Mouse (Mus musculus) ES-E14 (cell line): ENCODE results near the gene S1pr1. TPM values are rescaled to one million over a fixed set of nuclear protein-coding genes. Genes with fewer than 3 reads are reported as not detected.

ENCODE experiments used
- DNase-seq: peaks from one replicate; pipeline ENCODE4 v3.0.0-alpha.2; 2013; ENCODE audit warnings: low read depth, low spot score
- H3K27ac ChIP-seq: 2 replicates; pipeline ENCODE4 v1.5.1; 2012; ENCODE audit warnings: low read depth, mild to moderate bottlenecking, low read length, moderate library complexity, mixed read lengths; ENCODE audit not compliant: poor library complexity, insufficient read depth, severe bottlenecking
- H3K36me3 ChIP-seq: 2 replicates; pipeline ENCODE4 v1.6.1; 2012; ENCODE audit warnings: mild to moderate bottlenecking, low read length, moderate library complexity, mixed read lengths; ENCODE audit not compliant: control insufficient read depth, poor library complexity, insufficient read depth, severe bottlenecking
- H3K4me1 ChIP-seq, 2 experiments: fragments of 150-350 bp in 1 of 2; sonication (generic) in 1 of 2; 2 replicates each; pipeline ENCODE4 v1.6.1; 2012; ENCODE audit warnings: low read length in 2 of 2, mild to moderate bottlenecking in 1 of 2, mixed read lengths in 1 of 2; ENCODE audit not compliant: control insufficient read depth in 2 of 2, insufficient read depth in 2 of 2, poor library complexity in 1 of 2
- H3K4me3 ChIP-seq, 2 experiments: fragments of 150-350 bp in 1 of 2; sonication (generic) in 1 of 2; 2 replicates each; pipeline ENCODE4 v1.5.1; 2012; ENCODE audit warnings: low read length in 2 of 2, low read depth in 1 of 2, mild to moderate bottlenecking in 1 of 2, mixed read lengths in 1 of 2; ENCODE audit not compliant: insufficient read depth in 1 of 2, poor library complexity in 1 of 2, severe bottlenecking in 1 of 2
- H3K9ac ChIP-seq: 2 replicates; pipeline ENCODE4 v1.6.1; 2012; ENCODE audit warnings: low read depth, mild to moderate bottlenecking, low read length, mixed read lengths; ENCODE audit not compliant: poor library complexity, insufficient read depth, severe bottlenecking
- H3K9me3 ChIP-seq: fragments of 150-350 bp; sonication (generic); 2 replicates; pipeline ENCODE4 v1.6.1; 2012; ENCODE audit warnings: low read depth, mild to moderate bottlenecking, low read length; ENCODE audit not compliant: control insufficient read depth, insufficient read depth
- CHD2 ChIP-seq: IDR thresholded peaks from 2 replicates; pipeline ENCODE4 v1.6.1; 2014; ENCODE audit warnings: mild to moderate bottlenecking, low read depth, low read length, inconsistent platforms
- HCFC1 ChIP-seq: IDR thresholded peaks from 2 replicates; pipeline ENCODE4 v1.6.1; 2012; ENCODE audit warnings: low read length, inconsistent platforms, borderline replicate concordance; ENCODE audit not compliant: insufficient read depth
- MAFK ChIP-seq: IDR thresholded peaks from 2 replicates; pipeline ENCODE4 v1.6.1; 2014; ENCODE audit warnings: mild to moderate bottlenecking, low read depth, low read length, inconsistent platforms; ENCODE audit not compliant: insufficient read depth
- ZC3H11A ChIP-seq: IDR thresholded peaks from 2 replicates; pipeline ENCODE4 v1.6.1; 2012; ENCODE audit warnings: low read depth, mild to moderate bottlenecking, inconsistent platforms, low read length, borderline replicate concordance
- ZNF384 ChIP-seq: IDR thresholded peaks from 2 replicates; pipeline ENCODE4 v1.6.1; 2012; ENCODE audit warnings: low read depth, low read length, inconsistent platforms
- in situ Hi-C, 2 experiments: fragments of 600-800 bp; cut with MboI; formaldehyde crosslinking; loops; one replicate each; pipeline ENCODE4 v1.15.1; 2025; ENCODE audit warnings: low sequenced_read_pairs in 2 of 2, inconsistent platforms in 1 of 2; ENCODE audit not compliant: unreplicated experiment in 2 of 2
- total RNA-seq: library from RNA; depleted of rRNA; stranded (reverse); fragments of 300-350 nt; gene quantifications from 2 replicates; pipeline ENCODE4 v1.2.3, GENCODE M21; 2012

The S1pr1 gene
- total RNA-seq, 1 experiment, result 2.5 TPM

DNA sequence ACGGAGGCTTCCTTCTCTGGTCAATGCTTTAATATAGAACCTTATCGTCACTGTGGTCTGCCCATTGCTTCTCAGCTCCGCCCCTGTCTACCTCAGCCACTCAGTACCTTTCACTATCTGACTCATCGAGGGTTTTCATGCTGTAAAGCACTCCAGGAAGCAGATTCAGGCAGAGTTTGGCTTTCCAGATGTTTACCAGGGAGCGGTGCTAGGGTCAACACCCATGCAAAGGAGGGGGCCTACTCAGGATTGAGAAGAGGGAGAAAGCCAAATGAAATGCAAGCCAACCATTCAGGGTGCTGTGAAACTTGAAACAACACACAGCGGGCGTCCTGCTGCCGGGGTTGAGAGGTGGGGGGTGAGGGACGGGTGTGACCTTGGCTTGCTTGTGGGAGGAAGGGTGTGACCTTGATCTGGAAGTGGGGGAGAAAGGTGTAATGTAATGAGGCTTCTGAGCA lies 43.6 kb upstream of the S1pr1 start:
- no peak overlapping the region for H3K4me3 ChIP-seq
- no peaks in the 10 kb centered on the region for H3K9me3 ChIP-seq
- TF ChIP-seq ZNF384, result no peak
- TF ChIP-seq HCFC1, result no peak
- no peak for TF ChIP-seq MAFK
- TF ChIP-seq CHD2, result no peak
- TF ChIP-seq ZC3H11A, result no peak
- H3K36me3 ChIP-seq, result no peaks in the 10 kb centered on the region; the same call in 1 of the 2 replicates
- DNase-seq, result peak; percentile 70
- peaks cover 0 to 5% of the 10 kb centered on the region in 2 experiments; a peak in 1 of 4 replicates for H3K4me1 ChIP-seq
- in situ Hi-C loops, result no loop called here
- no peak overlapping the region for H3K9ac ChIP-seq
- no peak overlapping the region for H3K27ac ChIP-seq

DNA sequence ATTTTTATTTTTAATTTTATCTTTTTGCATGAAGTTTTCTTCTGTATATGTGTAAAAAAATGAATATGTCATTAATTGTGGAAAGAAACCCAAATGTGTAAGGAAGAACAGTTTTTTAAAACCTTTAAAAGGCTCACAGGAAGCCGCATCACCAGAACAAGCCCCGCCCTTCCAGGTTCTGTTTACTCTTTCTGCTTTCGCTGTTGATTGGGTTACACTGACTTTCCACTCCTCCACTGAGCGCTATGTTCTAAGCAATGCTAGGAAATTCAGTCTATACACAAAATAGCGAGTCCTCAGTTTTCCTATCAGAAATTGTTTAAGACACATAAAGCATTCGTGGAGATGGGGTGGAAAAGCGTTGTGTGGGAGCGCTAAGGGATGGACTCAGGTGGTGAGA lies 39.6 kb upstream of the S1pr1 start:
- Histone ChIP-seq H3K4me1 (peaks cover 0 to 5% of the 10 kb centered on the region in 2 experiments; a peak in 1 of 4 replicates), H3K4me3 (no peak overlapping the region), H3K27ac (no peak overlapping the region), H3K9me3 (no peaks in the 10 kb centered on the region), H3K9ac (no peak overlapping the region), H3K36me3 (no peaks in the 10 kb centered on the region)
- TF ChIP-seq HCFC1, result no peak
- TF ChIP-seq MAFK, result no peak
- no peak for TF ChIP-seq CHD2
- no peak for TF ChIP-seq ZC3H11A
- TF ChIP-seq ZNF384, result no peak
- in situ Hi-C loops, result no loop called here
- DNase-seq, result no peak

GRCm38 (mm10) chr3:115750369-115750768 lies 35.5 kb upstream of the S1pr1 start:
- no peak for DNase-seq
- no peak for TF ChIP-seq CHD2
- no peak for TF ChIP-seq HCFC1
- H3K9me3 ChIP-seq, result no peaks in the 10 kb centered on the region

GRCm38 (mm10) chr3:115748289-115748989 lies 33.6 kb upstream of the S1pr1 start:
- H3K4me3 ChIP-seq, result no peak overlapping the region
- no peak for TF ChIP-seq ZNF384
- TF ChIP-seq ZC3H11A, result no peak
- TF ChIP-seq CHD2, result no peak
- TF ChIP-seq HCFC1, result no peak
- no peak for TF ChIP-seq MAFK
- no peaks in the 10 kb centered on the region for H3K4me1 ChIP-seq
- in situ Hi-C loops, result no loop called here
- DNase-seq, result no peak
- no peaks in the 10 kb centered on the region for H3K9me3 ChIP-seq
- H3K36me3 ChIP-seq, result no peaks in the 10 kb centered on the region
- no peak overlapping the region for H3K9ac ChIP-seq
- no peak overlapping the region for H3K27ac ChIP-seq

More at GRCm38 (mm10) chr3:115750369-115750768, 35.5 kb upstream of the S1pr1 start:
- Histone ChIP-seq H3K36me3 (no peaks in the 10 kb centered on the region), H3K27ac (no peak overlapping the region), H3K9ac (no peak overlapping the region), H3K4me1 (no peaks in the 10 kb centered on the region), H3K4me3 (no peak overlapping the region)
- in situ Hi-C loops, result no loop called here

DNA sequence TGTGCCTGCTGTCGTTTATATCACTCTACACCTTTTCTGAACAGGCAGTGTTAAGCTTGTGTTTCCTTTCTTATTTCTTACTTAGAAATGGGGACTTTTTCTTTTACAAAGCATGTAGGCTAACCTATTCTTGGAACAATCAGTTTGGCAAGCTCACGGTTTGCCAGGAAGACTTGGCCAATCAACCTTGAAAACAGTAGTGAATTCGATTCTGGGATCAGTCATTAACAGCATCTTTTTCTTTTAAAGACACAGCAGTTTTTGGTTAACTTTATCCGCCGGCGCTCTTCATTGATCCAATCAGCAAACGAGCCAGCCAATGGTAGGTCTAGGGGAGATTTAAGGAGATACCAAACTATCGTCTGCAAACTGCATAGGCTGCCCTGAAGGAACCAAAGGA lies 31.6 kb upstream of the S1pr1 start:
- H3K9me3 ChIP-seq, result no peaks in the 10 kb centered on the region
- no peak overlapping the region for H3K27ac ChIP-seq
- H3K36me3 ChIP-seq, result no peaks in the 10 kb centered on the region
- H3K4me1 ChIP-seq, result no peaks in the 10 kb centered on the region
- no peak overlapping the region for H3K9ac ChIP-seq
- DNase-seq, result no peak
- no peak for TF ChIP-seq HCFC1
- TF ChIP-seq CHD2, result no peak
- no peak for TF ChIP-seq ZC3H11A
- TF ChIP-seq MAFK, result no peak
- TF ChIP-seq ZNF384, result no peak
- in situ Hi-C loops, result no loop called here
- H3K4me3 ChIP-seq, result no peak overlapping the region
